In the genomic region with DNA sequence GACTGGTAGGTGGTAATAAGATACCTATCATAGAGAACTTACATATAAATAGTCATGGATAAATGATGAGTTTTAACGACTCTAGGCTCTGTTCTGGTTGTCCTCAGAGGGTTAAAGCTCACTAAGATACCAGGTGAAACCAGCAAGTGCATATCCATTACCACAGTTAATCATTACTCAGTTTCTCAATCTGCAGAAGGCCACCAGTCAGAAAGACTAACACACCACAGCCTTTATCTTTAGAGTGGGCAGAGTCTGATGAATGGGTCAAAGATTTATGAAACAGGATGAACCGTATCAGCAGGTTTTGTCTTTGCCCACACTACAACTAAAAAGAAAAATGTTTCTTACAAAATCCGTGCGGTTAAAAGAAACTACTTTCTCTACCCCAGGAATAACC, we compare ENCODE assay signal across 31 mouse cellular contexts. TPM values are rescaled to one million over a fixed set of nuclear protein-coding genes. Genes with fewer than 3 reads are reported as not detected.
DNase-seq lines count a peak whose midpoint lies in the region; ATAC-seq lines count a peak whose summit lies in the region.
"Had no signal": no experiment of that assay in that cellular context is flagged by ENCODE, and none has a peak within 500 bp of the region (broad histone marks: within the 10 kb centered on the region; RNA-seq: fewer than 3 reads in every experiment).

No protein-coding gene starts in this region.

- H3K9me3 ChIP-seq in intestine, embryonic 15.5 days, result no peaks in the 10 kb centered on the region
- H3K9me3 ChIP-seq in liver, embryonic 11.5 days (ENCODE audit: control insufficient read depth, low read length), result no peaks in the 10 kb centered on the region
- no peaks in the 10 kb centered on the region for H3K9me3 ChIP-seq in liver, embryonic 16.5 days (replicated peaks; ENCODE audit: control insufficient read depth, low read length)
- H3K9me3 ChIP-seq: heart, embryonic 12.5 days; hindbrain, embryonic 13.5 days; lung, embryonic 15.5 days; midbrain, embryonic 10.5 days; neural tube, embryonic 12.5 days had no signal

- H3K4me2 ChIP-seq in intestine, embryonic 15.5 days (replicated peaks), result 0 out of 2 replicates have a peak overlapping the region, but pooled peaks have one; percentile 9
- H3K4me2 ChIP-seq in liver, embryonic 11.5 days, result peak overlapping the region; percentile 39; the same call in 1 of the 2 replicates
- H3K4me2 ChIP-seq in liver, embryonic 16.5 days (ENCODE audit: low read depth, low read length), result peak overlapping the region; percentile 11; the same call in 1 of the 2 replicates
- H3K4me2 ChIP-seq: heart, embryonic 12.5 days; hindbrain, embryonic 13.5 days; lung, embryonic 15.5 days; neural tube, embryonic 12.5 days had no signal

- H3K4me3 ChIP-seq in intestine, embryonic 15.5 days (replicated peaks), result no peak overlapping the region
- H3K4me3 ChIP-seq in liver, embryonic 11.5 days (ENCODE audit: low read depth, low read length), result no peak overlapping the region
- no peak overlapping the region for H3K4me3 ChIP-seq in liver, embryonic 16.5 days (ENCODE audit: low read depth, low read length)
- H3K4me3 ChIP-seq: heart, embryonic 12.5 days; hindbrain, embryonic 13.5 days; left cerebral cortex, adult 2 months; lung, embryonic 15.5 days; midbrain, embryonic 10.5 days; myocyte; neural tube, embryonic 12.5 days had no signal

- intact Hi-C loops in left cerebral cortex, postnatal 14 days (cut with DNase I), result loop anchor here (10.0 kb wide), 1 partner anchor 300 kb away; no protein-coding TSS in a partner anchor

- peak; percentile 93 for ATAC-seq in intestine, embryonic 15.5 days
- peak; percentile 51 for ATAC-seq in liver, embryonic 11.5 days (replicated peaks; ENCODE audit: low FRiP score)
- peak; percentile 91 for ATAC-seq in liver, embryonic 16.5 days (ENCODE audit: low read depth)
- ATAC-seq: forebrain, embryonic 14.5 days; Patski had no signal

- H3K27ac ChIP-seq in intestine, embryonic 15.5 days, result peak overlapping the region; percentile 51; the same call in 1 of the 2 replicates
- no peak overlapping the region for H3K27ac ChIP-seq in liver, embryonic 11.5 days (ENCODE audit: low read depth, low read length)
- peak overlapping the region; percentile 69 for H3K27ac ChIP-seq in liver, embryonic 16.5 days (ENCODE audit: low read length)
- H3K27ac ChIP-seq: hindbrain, embryonic 13.5 days; left cerebral cortex, adult 2 months; lung, embryonic 15.5 days; midbrain, embryonic 10.5 days; neural tube, embryonic 12.5 days had no signal

- H3K27me3 ChIP-seq in intestine, embryonic 15.5 days (replicated peaks), result no peaks in the 10 kb centered on the region
- no peaks in the 10 kb centered on the region for H3K27me3 ChIP-seq in liver, embryonic 11.5 days (replicated peaks; ENCODE audit: control insufficient read depth, insufficient read depth, low read length)
- no peaks in the 10 kb centered on the region for H3K27me3 ChIP-seq in liver, embryonic 16.5 days (ENCODE audit: control insufficient read depth, insufficient read depth, low read depth, low read length)
- H3K27me3 ChIP-seq: heart, embryonic 12.5 days; hindbrain, embryonic 13.5 days; lung, embryonic 15.5 days; neural tube, embryonic 12.5 days; Patski had no signal

- WGBS in intestine, embryonic 15.5 days, result 63% methylated on average over 4 of the region's 4 CpGs
- 68% methylated on average over 4 of the region's 4 CpGs for WGBS in liver, embryonic 11.5 days
- WGBS in liver, embryonic 16.5 days (ENCODE audit: insufficient replicate concordance), result 57% methylated on average over 4 of the region's 4 CpGs

- no peak overlapping the region for H3K9ac ChIP-seq in intestine, embryonic 15.5 days
- no peak overlapping the region for H3K9ac ChIP-seq in liver, embryonic 11.5 days (ENCODE audit: low read depth, low read length)
- no peak overlapping the region for H3K9ac ChIP-seq in liver, embryonic 16.5 days (ENCODE audit: low read depth, low read length)
- H3K9ac ChIP-seq: heart, embryonic 12.5 days; hindbrain, embryonic 13.5 days; lung, embryonic 15.5 days; neural tube, embryonic 12.5 days had no signal

- DNase-seq in kidney, adult 9 months, result peak; percentile 65
- DNase-seq in kidney, adult 18-20 months, result no peak
- no peak for DNase-seq in liver, embryonic 11.5 days (ENCODE audit: low spot score)
- no peak for DNase-seq in T-cell, adult 2 months (ENCODE audit: low spot score)
- no peak for DNase-seq in left cerebral cortex, postnatal 14 days (ENCODE audit: low spot score in 2 of 2)
- no peak for DNase-seq in spleen, postnatal 14 days (ENCODE audit: low spot score in 2 of 2)
- DNase-seq: adrenal gland, postnatal 14 days; cerebellum, adult 11 months; cerebellum, adult 9-10 months; cerebellum, postnatal 36 days; gastrocnemius, postnatal 25 days; heart, adult 11 months; heart, postnatal 4 days; kidney, postnatal 14 days; left cerebral cortex, postnatal 4 days; right cerebral cortex, adult 18-20 months; thymus, postnatal 25 days had no signal

- H3K4me1 ChIP-seq in intestine, embryonic 15.5 days (replicated peaks), result 0 out of 2 replicates have a peak, but pooled peaks cover 3% of the 10 kb centered on the region
- no peaks in the 10 kb centered on the region for H3K4me1 ChIP-seq in liver, embryonic 11.5 days (replicated peaks; ENCODE audit: control insufficient read depth, insufficient read depth, low read length)
- no peaks in the 10 kb centered on the region for H3K4me1 ChIP-seq in liver, embryonic 16.5 days (ENCODE audit: control insufficient read depth, low read depth, low read length)
- H3K4me1 ChIP-seq: heart, embryonic 12.5 days; hindbrain, embryonic 13.5 days; lung, embryonic 15.5 days; midbrain, embryonic 10.5 days; neural tube, embryonic 12.5 days had no signal

- no peaks in the 10 kb centered on the region for H3K36me3 ChIP-seq in intestine, embryonic 15.5 days
- H3K36me3 ChIP-seq in liver, embryonic 11.5 days (ENCODE audit: control insufficient read depth, insufficient read depth, low read length), result no peaks in the 10 kb centered on the region
- no peaks in the 10 kb centered on the region for H3K36me3 ChIP-seq in liver, embryonic 16.5 days (ENCODE audit: control insufficient read depth, insufficient read depth)
- H3K36me3 ChIP-seq: heart, embryonic 12.5 days; hindbrain, embryonic 13.5 days; lung, embryonic 15.5 days; midbrain, embryonic 10.5 days; neural tube, embryonic 12.5 days had no signal

RNA-seq across cellular contexts. Expression of a gene that starts 35.1 kb away (rescaled TPM):
- 6.7 and 7.0 TPM in 2 replicates for polyA plus RNA-seq in intestine, embryonic 15.5 days (2015; fragmentation: Nextera tagmentation; extraction: Ambion mirVana)
- polyA plus RNA-seq in liver, embryonic 11.5 days (2014; fragmentation: Nextera tagmentation; extraction: Ambion mirVana), result 10.5 and 15.4 TPM in 2 replicates
- 7.6 and 8.3 TPM in 2 replicates for polyA plus RNA-seq in liver, embryonic 16.5 days (2015; fragmentation: Nextera tagmentation; extraction: Ambion mirVana)
- 10 to 100 TPM; 11.2 to 11.8 TPM for total RNA-seq in left cerebral cortex, postnatal 14 days (2021)

RNA-seq across cellular contexts. Expression of a gene that starts 35.3 kb away (rescaled TPM):
- polyA plus RNA-seq in intestine, embryonic 15.5 days (2015; fragmentation: Nextera tagmentation; extraction: Ambion mirVana), result 90.1 and 91.9 TPM in 2 replicates
- 182 and 192 TPM in 2 replicates for polyA plus RNA-seq in liver, embryonic 11.5 days (2014; fragmentation: Nextera tagmentation; extraction: Ambion mirVana)
- 145 and 155 TPM in 2 replicates for polyA plus RNA-seq in liver, embryonic 16.5 days (2015; fragmentation: Nextera tagmentation; extraction: Ambion mirVana)
- total RNA-seq in left cerebral cortex, postnatal 14 days (2021), result 100 to 1,000 TPM; 320 to 321 TPM

RNA-seq across cellular contexts. Expression of a gene that starts 55.8 kb away (rescaled TPM):
- 0.73 and 1.1 TPM in 2 replicates for polyA plus RNA-seq in intestine, embryonic 15.5 days (2015; fragmentation: Nextera tagmentation; extraction: Ambion mirVana)
- 0.21 and 0.29 TPM in 2 replicates for polyA plus RNA-seq in liver, embryonic 11.5 days (2014; fragmentation: Nextera tagmentation; extraction: Ambion mirVana)
- polyA plus RNA-seq in liver, embryonic 16.5 days (2015; fragmentation: Nextera tagmentation; extraction: Ambion mirVana), result 0.57 and 0.63 TPM in 2 replicates
- 1 to 10 TPM in 1 of 2 experiments, under 1 TPM in 1; 0.83 to 1.4 TPM for total RNA-seq in left cerebral cortex, postnatal 14 days (2021)
- total RNA-seq: megakaryocyte progenitor cell, adult 5-6 weeks; MEL had no signal
- polyA plus RNA-seq: embryonic facial prominence, embryonic 11.5 days; myocyte had no signal
